Mouse (Mus musculus) left cerebral cortex, postnatal 4 days (tissue): ENCODE measurements around the gene Csk. TPM values are rescaled to one million over a fixed set of nuclear protein-coding genes. Genes with fewer than 3 reads are reported as not detected.

Experiments
- DNase-seq: peaks from one replicate; pipeline ENCODE4 v3.0.0-alpha.2; 2022
- intact Hi-C: fragments of 180-260 bp; cut with DNase I; formaldehyde crosslinking; loops from one replicate; pipeline ENCODE4 v1.15.1; 2025
- total RNA-seq, 2 experiments: library from RNA; stranded (reverse); gene quantifications; 2 replicates each; pipeline ENCODE4 v1.2.3; 2021

Csk gene
- total RNA-seq, 2 experiments from 2014 or later: 133 to 137 TPM

DNA sequence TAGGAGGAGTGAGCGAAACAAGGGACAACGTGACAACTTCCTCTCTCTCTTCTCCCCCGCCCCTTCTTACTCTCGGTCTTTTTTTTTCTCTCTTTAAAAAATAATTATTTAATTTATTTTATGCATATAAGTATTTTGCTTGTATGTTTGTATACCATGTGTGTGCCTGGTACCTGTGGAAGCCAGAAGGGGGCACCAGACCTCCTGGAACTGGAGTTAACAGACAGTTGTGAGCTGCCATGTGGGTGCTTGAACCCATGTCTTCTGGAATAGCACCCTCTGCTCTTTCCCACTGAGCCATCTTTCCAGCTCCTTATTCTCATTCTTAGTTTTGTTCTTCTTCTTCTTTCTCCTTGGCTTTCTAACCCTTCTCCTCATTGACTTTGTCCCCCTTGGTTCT is 5.5 kb upstream of the Csk start:
- intact Hi-C loops: loop anchor here (2.0 to 5.0 kb wide), 2 partner anchors 86 to 117 kb away; no protein-coding TSS in a partner anchor
- DNase-seq: no peak

DNA sequence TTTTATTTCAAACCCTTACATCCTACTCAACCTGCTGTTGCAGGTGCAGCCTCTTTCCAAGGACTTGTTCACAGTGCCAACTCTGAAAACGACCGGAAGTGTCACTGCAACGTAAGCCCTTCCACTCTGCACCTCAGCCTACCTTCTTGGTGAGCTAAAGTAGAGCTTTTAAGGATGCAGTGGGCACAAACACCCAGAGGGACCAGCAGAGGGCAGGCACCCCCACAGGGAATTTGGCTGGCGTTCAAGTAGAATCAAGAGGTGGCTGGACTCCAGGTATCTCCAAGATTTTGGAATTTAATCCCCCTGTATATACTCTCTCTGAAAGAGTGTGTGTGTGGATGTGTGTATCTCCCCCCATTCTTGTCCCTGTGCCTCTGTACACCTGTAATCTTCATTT is 4.4 kb upstream of the Csk start:
- DNase-seq: no peak
- intact Hi-C loops: loop anchor here (2.0 to 5.0 kb wide), 2 partner anchors 87 to 116 kb away; no protein-coding TSS in a partner anchor

DNA sequence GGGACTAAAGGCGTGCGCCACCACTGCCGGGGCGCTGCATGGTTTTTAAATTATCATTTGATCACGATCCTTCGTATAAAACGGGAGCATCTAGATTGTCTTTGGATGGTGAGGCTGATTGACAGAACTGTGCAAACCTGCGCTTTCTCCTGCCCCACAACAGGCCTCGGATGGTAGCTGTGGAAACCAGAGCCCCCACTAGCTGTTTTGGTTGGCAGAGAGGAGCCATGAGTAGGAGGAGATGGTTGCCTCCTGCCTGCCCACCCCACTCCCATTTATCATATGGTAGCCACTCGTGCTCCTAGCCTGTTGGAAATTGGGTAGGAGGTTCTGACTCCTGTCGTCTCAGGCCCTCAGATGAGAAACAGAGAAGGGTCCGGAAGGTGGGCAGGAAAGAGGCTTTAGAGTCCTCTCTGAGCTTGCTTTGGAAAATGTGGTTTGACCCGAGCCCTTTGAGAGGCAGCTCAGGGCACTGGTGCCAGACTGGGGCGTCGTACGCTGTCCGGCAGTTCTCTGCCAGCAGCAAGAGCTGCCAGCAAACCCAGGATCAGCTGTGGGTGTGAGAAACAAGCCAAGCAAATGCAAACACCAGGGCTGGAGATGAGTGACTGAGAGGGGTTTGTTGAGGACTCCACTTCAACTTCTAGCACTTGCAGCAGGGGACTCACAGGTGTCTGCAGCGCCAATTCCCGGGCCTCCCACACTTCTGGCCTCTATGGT is 3.4 kb upstream of the Csk start:
- intact Hi-C loops: loop anchor here (5.0 kb wide), 1 partner anchor 114 kb away; no protein-coding TSS in a partner anchor
- DNase-seq: no peak

DNA sequence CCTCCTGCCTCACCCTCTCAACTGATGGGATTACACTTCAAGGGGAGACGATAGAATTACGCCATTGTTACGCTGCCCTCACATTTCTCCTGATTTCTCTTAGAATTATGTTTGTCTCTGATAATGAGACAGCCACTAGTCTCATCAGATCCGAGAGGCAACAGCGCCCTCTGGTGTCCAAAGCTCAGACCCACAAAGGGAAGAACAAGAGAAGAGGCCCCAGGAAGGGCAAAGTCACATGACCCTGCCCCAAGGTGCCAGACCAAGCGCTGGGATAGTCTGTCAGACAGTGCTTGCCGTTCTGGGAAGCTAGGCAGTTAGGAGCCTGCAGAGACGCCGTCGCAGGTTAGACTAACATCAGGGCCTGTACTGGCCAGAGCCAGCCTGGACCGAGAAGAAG is 2.3 kb upstream of the Csk start:
- intact Hi-C loops: loop anchor here (5.0 kb wide), 1 partner anchor 113 kb away; no protein-coding TSS in a partner anchor
- DNase-seq: peak; percentile 97

DNA sequence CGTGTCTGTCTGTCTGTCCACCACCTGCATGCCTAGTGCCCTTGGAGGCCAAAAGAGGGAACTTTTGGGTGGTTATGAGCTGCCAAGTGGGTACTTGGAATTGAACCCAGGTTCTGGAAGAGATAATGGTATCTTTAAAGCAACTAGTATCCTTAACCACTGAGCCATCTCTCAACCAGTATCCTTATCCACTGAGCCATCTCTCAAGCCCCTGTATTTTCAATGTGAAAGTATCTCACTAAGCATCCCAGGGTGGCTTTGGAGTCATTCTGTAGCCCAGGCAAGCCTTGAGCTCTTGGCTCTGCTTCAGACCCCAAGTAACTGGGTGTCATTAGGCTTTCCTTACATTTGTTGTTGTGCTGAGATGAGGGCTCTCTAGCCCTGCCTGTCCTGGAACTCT is 1.5 kb upstream of the Csk start:
- DNase-seq: no peak
- intact Hi-C loops: loop anchor here (5.0 kb wide), 1 partner anchor 113 kb away; no protein-coding TSS in a partner anchor

DNA sequence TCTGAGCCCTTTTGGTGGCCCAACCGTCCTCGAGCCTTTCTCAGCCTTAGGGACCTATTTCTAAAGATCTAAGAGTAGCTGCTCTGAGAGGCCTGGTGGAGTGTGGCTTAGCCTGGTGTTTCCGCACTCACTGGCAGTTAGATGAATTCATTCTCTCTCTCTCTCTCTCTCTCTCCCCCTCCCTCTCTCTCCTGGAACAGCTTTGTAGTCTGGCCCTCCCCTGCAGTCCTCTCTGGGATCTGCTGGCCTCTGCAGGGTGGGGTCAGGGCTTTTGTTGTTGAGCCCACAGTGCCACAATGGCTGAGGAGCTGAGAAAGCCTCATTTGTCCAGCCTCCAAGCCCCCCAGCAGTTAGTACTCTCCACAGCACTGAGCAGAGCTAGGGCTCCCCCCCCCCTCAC is 576 bp downstream of the Csk start:
- no peak for DNase-seq
- intact Hi-C loops: no loop called here

DNA sequence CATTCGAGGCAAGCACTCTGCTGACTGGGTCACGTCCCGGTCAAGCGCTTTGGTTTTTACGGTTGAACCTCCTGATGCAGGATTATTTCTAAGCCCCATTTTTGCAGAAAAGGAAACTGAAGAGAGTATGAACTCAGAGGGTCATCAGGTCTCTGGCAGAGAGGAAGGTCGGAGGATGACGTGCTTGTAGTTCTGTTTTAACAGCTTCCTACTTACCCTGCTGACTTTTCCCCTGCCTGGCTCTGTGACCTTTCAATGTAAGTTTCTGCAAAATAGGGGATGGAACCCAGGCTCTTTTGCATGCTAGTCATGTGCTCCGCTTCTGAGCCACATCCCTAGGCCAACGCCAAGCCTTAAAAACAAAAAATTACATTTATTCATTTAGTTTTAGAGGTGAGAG is 1.1 kb downstream of the Csk start:
- intact Hi-C loops: no loop called here
- DNase-seq: no peak

DNA sequence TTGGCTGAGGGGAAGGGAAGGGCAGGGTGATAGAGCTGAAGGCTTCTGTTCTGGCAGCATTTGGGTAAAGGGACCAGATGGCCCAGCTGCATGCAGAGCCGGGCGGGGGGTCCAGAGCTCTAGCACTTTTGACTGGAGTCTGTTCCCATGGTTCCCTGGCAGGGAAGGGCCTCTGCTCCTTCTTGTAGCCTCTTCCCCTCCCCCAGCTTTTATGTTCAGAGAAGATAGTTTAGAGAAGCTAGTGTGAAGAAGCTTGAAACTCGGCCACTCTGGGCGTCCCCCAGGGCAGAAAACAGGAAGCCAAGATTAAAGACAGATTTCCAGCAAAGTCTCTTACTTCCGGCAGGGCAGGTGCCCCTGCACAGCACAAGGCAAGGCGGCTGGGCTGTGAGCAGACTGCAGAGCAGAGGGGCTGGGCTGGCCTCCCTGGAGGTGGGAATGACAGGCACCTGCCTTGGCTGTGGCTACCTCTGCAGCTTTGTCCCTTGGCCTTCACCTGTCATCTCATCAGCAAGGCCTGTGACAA is 2.6 kb downstream of the Csk start:
- intact Hi-C loops: no loop called here
- peak; percentile 90 for DNase-seq

DNA sequence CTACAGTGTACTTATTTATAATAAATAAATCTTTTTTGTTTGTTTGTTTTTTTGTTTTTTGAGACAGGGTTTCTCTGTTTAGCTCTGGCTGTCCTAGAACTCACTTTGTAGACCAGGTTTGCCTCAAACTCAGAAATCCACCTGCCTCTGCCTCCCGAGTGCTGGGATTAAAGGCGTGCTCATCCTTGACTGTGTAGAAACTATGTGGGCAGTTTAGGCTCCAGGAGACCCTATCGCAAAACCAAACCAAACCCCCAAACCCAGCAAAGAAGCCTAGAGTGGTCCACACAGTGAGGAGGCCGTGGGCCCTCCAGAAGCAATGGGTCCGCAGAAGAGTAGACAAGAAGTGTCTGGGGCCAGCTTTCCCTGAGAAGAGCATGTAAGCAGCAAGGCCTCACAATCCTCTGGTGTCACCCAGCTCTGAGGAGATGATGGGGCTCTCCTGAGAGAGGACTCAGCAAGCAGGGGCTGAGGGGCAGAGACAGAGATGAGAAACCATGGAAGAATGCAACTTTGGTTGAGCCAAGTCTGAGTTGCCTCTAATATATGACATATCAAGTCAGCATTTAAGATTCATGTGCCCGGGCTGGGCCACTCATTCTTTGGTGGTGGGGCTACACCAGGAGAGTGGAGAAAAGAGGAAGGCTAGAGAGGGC is 3.2 kb downstream of the Csk start:
- intact Hi-C loops: no loop called here
- no peak for DNase-seq

DNA sequence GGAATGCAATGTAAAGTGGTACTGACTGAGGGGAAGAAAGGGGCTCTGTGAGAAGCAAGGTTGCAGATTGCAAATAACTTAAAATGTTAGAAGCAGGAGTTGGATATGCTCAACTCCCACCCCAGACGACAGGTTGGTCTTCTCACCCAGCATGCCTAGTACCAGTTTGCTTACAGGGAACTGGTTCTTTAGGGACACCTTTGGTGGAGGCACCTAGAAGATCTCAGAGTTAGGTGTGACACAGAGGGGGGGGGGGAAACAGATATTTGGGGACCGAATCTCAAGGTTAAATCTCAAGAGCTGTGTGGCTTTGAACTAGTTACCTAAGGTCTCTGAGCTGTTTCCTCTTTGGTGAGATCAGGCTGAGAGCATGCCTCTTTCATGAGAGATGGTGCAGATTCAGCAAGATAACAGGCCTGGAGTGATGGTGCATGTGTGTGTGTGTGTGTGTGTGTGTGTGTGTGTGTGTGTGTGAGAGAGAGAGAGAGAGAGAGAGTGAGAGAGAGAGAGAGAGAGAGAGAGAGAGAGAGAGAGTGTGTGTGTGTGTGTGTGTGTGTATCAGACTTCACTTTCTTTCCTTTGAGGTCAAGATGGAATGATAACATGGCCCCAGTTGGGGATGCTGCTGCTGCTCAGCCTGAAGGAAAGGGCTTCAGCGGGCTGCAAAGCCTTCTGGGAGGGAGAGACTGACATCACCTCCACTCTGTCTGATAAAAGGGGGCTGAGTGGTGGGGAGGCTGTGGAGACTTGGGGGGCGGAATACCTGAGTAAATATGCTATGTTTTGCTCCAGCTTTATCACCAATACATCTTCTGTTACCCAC is 5.9 kb downstream of the Csk start:
- no peak for DNase-seq
- intact Hi-C loops: no loop called here

DNA sequence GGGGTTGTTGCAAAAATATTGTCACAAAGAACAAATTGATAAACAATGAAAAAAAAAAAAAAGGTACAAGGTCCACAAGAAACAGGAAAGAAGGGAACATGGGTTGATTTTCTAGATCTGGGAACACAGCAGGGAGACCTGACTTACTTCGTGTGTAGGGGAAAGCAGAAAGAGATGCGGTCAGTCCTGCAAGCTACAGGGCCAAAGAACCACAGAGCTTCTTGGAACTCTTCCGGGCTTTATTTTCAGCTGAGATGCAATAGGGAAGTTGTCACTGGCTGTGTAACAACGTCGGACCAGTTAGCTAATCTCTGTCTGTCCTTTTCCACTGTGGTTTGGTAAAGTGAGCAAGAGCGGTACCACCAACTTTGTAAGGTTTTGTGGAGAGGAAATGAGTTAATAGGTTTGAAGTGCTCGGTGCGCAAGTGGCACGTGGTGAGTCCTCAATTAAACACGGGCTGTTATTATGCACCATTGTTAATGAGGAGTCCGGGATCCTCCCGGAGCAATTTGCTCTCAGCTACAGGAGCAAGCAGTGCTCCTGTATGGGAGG is 6.8 kb downstream of the Csk start:
- intact Hi-C loops: no loop called here
- DNase-seq: no peak

DNA sequence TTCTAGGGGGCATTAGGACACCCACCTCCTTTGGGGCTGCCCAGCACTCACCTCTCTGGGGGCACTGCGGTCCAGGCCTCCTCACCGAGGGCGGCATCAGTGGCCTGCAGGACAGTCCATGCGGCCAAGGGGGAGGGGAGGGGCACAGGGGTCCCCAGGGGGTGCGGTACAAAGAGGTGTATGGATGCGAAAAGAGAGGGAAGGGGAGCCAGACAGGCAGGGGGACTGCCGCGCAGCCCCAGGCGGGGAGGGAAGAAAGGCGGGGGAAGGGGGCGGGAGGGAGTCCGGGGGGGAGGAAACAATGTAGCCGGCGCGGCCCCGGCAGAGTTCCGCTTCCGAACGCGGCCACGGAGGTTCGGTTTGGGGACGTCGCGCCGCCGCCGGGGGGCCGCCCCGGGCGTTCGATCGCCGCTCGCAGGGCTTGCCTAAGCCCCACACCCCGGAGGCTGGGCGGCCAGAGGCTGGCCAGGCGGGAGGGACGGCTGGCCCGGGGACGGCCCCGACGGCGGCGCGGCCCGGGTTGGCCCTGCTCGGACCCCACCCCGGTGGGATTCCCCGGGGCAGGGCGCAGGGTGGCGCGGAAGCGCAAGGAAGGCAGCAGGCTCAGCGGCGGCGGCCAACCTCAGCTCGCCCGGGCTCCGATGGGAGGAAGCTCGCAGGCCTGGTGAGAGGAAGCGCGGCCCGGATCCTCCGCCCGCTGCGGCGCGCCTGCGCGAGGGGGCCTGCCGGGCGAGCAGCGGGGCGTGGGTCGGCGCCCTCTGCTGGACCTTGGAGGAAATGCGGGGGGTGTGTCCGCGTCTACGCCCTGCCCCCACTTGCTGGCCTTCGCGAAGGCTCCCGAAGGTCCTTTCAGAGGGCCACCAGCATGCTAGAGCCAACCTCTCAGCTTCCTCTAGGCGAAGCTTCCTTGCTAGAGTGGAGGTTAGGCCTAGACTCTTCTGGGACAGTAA is 8.2 kb downstream of the Csk start:
- intact Hi-C loops: no loop called here

DNA sequence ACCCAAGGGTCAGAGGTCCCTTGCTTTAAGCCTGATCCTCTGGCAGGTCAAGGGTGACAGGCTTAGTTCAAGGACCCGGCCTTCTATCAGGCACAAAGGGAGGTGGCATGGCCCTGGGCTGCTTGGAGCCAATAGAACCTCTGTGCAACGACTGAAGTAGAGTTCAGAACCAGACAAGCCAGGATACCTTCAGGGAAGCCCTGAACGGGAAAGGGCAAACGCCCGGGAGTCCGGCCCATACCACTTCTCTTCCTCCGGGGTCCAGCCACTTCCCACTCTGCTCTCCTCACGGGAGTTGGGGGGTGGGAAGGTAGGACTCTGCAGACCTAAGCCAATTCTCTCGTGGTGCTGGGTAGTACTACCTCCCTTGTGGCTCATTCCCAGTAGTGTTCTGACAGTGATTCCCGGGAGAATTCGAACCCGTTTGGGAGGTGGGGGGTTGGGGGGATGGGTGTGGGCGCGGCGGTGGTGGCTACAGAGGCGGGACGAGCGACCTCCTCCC is 8.9 kb downstream of the Csk start:
- no peak for DNase-seq
- intact Hi-C loops: no loop called here

More for the DNA sequence above, 8.2 kb downstream of the Csk start:
- peak; percentile 94 for DNase-seq

DNA sequence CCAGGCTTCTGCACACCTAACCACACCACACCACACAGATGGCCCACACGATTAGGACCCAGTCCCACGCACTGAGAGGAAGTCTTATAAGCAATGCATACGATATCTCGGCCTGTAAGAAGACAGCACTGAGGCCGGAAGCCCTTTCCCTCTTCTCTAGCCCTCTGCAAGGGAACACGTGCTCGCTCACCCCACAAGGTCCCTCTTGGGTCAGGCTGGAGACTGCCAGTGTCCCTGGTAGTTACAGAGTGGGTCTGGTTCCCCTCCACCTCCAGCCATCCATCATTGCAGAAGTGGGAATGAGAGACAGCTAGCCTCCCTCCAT is 9.6 kb downstream of the Csk start:
- no peak for DNase-seq
- intact Hi-C loops: no loop called here

DNA sequence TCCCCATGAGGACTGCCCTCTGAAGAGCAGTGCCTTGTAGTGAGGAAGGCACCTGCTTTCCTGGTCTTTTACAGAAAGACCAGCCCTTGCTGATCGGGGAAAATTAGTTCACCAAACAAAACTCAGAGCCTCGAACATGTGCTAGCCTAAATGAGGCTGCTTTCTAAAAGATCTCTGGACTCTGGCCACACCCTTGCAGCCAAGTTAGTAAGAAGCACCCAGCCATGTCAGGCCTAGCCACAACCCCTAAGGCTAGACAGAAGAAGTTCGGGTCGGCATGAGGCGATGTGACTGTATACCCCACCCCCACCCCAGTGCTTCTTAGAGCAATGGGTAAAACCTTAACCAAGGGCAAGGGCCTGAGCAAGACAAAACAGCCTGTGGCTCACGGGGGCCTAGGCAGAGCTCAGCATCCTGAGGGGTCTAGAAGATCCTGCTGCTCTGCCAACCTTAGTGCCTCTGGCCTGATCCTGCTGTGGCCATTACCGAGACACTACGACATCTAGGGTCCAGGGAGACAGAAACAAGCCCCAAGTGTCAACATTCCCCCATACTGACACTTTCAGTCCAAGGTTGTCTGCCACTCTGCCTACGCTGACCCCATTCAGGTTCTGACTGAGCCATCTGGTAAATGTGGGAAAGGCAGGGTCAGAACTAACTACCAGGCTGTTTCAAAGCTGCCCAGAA is 10.1 kb downstream of the Csk start:
- intact Hi-C loops: no loop called here
- DNase-seq: no peak

DNA sequence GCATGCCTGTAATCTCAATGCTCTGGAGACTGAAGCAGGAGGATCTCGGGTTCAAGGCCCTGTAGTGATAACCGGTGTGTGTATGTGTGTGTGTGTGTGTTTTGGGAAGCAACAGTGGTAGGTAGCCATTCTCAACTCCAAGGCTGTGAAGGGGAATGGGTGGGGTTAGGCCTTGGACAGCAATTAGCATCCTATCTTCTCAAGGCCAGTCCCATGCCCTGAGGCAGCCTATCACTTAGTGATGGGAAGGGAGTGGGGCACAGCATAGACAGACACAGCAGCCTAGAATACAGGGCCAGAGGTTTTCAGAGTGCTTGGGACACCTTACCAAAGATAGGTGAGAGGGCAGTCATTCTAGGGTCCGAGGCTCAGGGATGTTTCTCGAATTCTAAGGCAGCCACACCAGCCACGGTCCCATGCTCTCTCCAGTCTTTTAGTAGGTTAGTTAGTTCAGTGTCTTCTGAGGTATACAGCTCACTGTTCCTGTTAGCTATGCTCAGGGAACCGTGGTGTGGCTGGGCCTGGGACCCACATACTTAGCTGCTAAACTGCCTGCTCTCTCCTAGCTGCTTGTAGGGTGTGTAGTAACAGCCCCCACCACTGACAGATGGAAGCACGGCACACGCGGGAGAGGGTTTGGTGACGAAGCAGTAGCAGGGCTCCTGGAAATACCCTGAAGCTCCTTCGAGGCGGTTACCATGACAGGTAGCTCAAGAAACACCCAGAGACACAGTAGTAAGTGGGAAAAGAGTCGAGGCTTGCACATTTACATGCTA is 11.5 kb downstream of the Csk start:
- no peak for DNase-seq
- intact Hi-C loops: no loop called here

DNA sequence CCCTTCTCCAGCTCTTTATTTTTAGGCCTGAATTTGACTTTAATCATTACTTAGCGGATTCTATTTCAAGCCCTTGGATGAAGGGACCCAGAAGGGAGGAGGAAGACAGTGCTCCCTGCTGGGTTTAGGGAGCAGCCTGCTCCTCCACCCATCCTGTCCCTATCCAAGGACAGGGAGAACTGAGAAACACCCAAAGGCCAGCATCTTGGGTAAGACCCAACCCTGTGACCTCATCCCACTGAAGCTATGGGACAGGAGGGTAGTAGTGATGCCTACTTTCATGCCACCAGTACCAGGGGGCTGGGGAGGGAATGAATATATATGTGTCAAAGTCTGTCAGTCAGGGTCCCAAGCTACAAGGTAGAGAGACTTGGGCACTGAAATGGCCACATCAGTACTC is 12.4 kb downstream of the Csk start:
- intact Hi-C loops: no loop called here
- no peak for DNase-seq

DNA sequence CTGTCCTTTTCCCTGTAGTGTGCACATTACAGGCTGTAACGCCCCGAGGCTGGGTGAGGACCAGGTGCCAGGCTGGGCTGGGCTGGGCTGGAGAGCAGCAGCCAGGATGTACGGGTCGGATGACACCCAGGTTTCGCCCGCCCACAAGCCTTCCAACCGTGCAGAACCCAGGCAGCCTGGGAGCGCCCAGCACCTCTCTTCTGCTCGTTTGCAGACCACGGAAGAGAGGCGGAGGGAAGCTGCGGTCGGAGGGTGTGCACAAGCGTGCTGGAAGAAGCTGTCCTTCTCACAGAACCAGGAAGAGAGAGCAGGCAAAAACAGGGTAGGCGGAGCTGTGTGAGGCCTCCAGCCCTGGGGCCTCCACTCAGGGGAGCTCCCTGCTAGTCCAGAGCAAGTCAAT is 13.0 kb downstream of the Csk start:
- DNase-seq: no peak
- intact Hi-C loops: no loop called here
